Mouse (Mus musculus) layer of hippocampus, adult 2 months (tissue): ENCODE data around the gene Tnk2. TPM values are rescaled to one million over a fixed set of nuclear protein-coding genes. Genes with fewer than 3 reads are reported as not detected.

ENCODE experiments used
- DNase-seq, 2 experiments: peaks; one replicate each; pipeline ENCODE4 v3.0.0; 2022; ENCODE audit warnings: low spot score in 2 of 2
- H3K27ac ChIP-seq: fragments of 200-600 bp; 2 replicates; pipeline ENCODE4 v1.8.1; 2022
- H3K4me3 ChIP-seq: fragments of 200-600 bp; 2 replicates; pipeline ENCODE4 v1.8.1; 2022; ENCODE audit warnings: mild to moderate bottlenecking
- CTCF ChIP-seq: fragments of 200-600 bp; conservative IDR thresholded peaks from 2 replicates; pipeline ENCODE4 v1.8.1; 2022; ENCODE audit warnings: antibody characterized with exemption, mild to moderate bottlenecking, moderate library complexity
- total RNA-seq, 2 experiments: library from RNA; stranded (reverse); gene quantifications; 2 replicates each; pipeline ENCODE4 v1.2.3; 2021

Gene Tnk2
- total RNA-seq, 2 experiments from 2014 or later = 210 to 212 TPM

DNA sequence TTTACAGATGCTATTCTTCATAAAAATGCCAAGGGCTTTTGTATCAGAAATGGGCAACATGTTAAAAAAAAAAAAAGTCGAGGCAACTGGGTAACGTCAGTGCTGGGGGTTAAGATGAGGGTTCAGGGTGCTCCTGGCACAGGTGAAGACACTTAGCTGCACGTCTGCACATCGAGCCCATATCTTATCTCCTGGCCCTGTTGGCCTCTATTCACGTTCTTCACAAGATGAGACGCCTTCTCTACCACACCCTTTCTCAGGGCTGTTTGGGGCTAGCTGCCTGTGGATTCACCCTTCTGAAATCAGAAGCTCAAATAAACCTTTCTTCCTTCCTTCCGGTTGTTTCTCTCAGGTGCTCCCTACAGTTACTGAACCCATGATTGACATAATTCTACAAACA is 79.5 kb downstream of the Tnk2 start:
- no peak for DNase-seq
- H3K4me3 ChIP-seq = no peak overlapping the region
- no peak for TF ChIP-seq CTCF
- no peak overlapping the region for H3K27ac ChIP-seq

DNA sequence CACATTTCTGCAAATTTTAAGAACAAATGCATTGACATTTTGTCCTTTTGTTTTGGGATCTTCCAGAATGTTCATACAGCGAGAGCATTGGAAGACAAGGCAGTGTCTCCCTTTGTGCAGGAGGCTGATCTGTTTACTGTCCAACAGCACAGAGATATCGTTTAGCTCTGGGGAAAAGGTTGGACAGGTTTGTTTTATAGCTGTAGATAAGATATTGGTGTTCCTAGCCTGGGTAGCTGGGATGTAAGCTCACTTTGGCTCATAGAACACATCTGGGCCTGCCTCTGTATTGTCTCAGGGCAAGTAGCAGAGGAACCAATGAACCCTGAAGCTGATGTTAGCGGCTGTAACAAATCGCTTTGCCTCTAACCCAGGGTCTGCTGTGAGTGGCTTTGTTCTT is 80.1 kb downstream of the Tnk2 start:
- Histone ChIP-seq H3K27ac (no peak overlapping the region), H3K4me3 (no peak overlapping the region)
- DNase-seq = no peak

DNA sequence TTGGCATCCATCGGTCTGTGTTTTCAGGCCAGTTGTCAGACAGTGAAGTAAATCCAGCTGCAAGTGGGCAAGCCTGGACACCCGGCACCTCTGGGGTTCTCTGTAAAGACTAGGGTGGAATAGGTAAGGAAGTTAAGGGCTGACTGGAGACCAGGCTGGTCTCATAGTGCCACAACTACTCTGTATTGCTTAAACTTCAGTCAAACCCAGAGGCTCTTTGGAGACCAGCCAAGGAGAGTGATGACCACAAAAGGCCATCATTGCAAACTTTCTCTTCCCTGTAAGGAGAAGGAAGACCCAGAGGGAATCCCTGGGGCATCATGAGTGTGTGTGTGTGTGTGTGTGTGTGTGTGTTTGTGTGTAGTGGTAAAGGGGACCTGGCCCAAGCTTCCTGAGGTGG is 80.6 kb downstream of the Tnk2 start:
- Histone ChIP-seq H3K27ac (no peak overlapping the region), H3K4me3 (no peak overlapping the region)
- DNase-seq = no peak
- no peak for TF ChIP-seq CTCF

More for the DNA sequence above, 80.1 kb downstream of the Tnk2 start:
- TF ChIP-seq CTCF = no peak

DNA sequence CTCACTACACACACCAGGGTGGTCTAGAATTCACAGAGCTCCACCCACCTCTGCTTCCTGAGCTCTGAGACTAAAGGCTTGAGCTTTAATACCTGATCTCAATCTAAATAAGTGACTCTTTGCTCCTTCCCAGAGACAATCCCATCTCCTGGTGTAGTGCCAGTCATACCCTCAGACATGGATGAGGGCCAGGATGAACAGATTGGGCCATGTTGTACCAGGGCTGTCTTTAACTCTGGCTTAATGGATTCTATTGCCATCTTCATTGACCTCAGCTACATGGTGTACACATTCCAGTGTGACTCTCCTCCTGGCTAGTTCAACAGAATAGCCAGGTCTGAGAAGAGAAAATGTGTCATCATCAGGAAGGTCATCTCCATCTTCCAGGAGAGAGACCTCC is 82.8 kb downstream of the Tnk2 start:
- Histone ChIP-seq H3K4me3 (no peak overlapping the region), H3K27ac (no peak overlapping the region)
- no peak for TF ChIP-seq CTCF
- DNase-seq = no peak

DNA sequence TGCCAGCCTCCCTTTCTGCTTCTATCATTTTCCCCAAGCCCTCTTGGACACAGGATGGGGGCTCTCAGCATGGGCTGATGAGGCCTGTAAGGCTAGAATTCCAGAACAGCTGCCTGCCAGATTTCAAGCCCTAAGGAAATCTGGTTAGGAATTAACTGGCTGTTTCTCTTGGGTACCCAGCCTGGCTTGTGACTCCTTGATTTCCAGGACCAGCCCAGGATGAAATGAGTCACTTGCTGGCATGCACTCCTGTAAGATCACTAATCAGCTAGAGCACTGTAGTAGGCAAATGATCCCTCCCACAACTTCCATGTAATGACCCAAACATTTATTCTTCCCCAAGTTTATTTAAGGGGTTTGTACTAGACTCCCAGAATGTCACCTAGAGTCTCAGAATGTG is 84.6 kb downstream of the Tnk2 start:
- TF ChIP-seq CTCF = no peak
- H3K4me3 ChIP-seq = no peak overlapping the region
- DNase-seq = no peak
- H3K27ac ChIP-seq = no peak overlapping the region

DNA sequence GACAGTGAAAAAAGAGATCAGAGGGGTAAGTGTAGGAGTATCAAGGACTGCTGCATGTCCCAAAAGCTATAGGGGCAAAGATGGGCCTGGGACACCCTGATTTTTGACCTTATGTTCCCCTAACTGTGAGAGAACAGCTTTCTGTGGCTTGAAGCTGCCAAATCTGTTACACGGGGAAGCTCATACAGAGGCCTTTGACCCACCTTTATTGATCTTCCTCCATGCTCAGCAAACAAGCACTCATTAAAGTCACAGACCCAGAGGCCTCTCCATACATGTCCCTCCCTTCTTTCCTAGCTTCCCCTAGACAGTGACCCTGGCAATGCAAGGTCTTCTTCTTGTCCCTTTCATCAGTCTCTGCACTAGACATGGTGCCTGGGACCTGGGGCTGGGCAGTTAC is 85.1 kb downstream of the Tnk2 start:
- H3K27ac ChIP-seq = no peak overlapping the region
- TF ChIP-seq CTCF = no peak

More for the DNA sequence above, 85.1 kb downstream of the Tnk2 start:
- DNase-seq = no peak
- H3K4me3 ChIP-seq = no peak overlapping the region

Other genes with a start within 250 kb of the Tnk2 start
- gene Tm4sf19, start 243.4 kb upstream of the Tnk2 start, total RNA-seq = not detected
- 10 to 100 TPM; 11.8 to 14.3 TPM for gene Tctex1d2, start 224.2 kb upstream of the Tnk2 start, total RNA-seq
- gene Pcyt1a, start 213.0 kb upstream of the Tnk2 start, total RNA-seq = 10 to 100 TPM; 32.6 to 33.7 TPM
- gene Slc51a, start 156.0 kb upstream of the Tnk2 start, total RNA-seq = not detected
- not detected for gene Zdhhc19, start 147.6 kb upstream of the Tnk2 start, total RNA-seq
- gene Tfrc, start 35.0 kb upstream of the Tnk2 start, total RNA-seq = 10 to 100 TPM; 70.3 to 72.3 TPM
- not detected for gene Muc4, start 92.0 kb downstream of the Tnk2 start, total RNA-seq
- not detected for gene Muc20, start 153.6 kb downstream of the Tnk2 start, total RNA-seq
- gene Smbd1, start 166.6 kb downstream of the Tnk2 start, total RNA-seq = not detected
- 100 to 1,000 TPM; 110 TPM for gene Fyttd1, start 233.6 kb downstream of the Tnk2 start, total RNA-seq
- gene Rubcn, start 233.9 kb downstream of the Tnk2 start, total RNA-seq = 10 to 100 TPM; 59.2 to 59.3 TPM